Mouse (Mus musculus): ENCODE data around the gene Ccdc78.

Ccdc78 gene

DNA sequence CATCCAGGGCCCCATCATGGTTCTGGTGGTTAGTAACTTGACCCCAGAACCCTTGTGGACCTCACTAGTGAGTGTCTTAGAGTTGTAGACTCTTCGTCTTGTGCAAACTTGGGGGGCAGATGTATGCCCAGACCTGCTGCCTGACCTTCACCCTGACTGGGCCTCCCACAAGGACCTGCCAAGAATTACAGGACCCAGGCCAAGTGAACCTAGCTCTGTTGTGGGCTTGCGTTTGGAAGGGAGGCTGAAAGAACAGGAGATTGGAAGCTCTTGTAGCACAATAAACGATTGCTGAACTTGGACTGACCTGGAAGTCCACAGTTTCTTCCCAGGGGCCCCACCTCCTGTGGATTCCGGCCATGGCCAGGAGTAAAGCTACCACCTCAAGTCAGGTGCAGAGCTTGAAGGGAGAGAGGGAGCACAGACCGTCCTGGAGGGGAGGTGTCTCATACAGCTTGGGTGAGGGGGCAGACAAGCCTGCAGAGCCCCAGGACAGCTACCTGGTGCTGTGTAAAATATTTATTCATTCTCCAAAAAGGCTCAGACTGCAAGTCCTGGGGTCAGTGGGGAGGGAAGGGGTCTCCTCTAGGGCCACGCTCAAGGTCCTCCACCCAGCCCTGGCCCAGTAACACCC lies 47.7 kb downstream of the Ccdc78 start:
- no peak for DNase-seq (ENCODE audit: low spot score in 2 of 2)

DNA sequence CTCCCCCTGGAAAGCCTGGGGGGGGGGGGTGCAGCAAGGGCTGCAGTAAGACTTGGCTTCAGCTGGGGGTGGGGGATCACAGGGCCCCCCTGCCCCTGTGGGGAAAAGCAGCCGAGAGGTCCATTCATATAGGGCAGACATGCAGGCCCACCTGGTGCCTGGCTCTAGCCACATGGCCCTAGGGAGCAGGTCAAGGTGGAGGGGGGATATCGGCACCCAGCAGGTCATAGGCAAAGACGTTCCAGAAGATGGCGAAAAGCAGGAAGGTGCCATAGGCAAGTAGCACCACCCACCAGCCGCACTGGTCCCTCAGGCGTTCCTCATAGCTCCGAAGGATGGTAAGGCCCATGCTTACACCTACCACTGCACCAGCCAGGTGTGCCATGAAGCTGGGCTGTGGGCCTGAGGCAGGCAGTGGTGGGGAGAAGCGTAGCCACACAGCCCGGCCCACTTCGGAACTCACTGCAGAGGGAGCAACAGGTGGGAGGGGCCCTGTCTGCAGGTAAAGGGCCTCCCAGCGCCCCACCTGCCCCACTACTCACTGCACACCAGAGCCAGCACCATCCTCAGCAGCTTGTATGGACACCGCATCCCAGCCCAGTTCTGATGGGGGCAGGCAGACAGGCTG lies 48.3 kb downstream of the Ccdc78 start:
- DNase-seq (ENCODE audit: low spot score in 2 of 2) = no peak

DNA sequence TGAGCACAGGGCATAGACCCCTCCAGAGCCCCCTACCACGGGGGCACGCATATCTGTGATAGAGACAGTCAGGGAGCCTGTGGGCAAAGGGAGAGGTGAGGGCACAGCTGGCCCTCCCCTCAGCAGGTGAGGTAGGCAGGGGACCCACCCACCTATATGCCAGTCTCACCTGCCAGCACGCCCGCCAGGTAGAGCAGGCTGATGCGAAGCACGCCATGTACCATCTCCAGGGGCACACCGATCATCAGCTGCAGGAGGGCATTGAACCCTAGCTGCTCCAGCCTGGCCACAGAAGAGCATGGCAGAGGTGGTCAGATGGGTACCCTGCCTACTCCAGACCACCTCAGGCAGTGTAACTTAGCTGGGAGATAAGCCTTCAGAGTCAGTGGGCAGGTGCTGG lies 48.9 kb downstream of the Ccdc78 start:
- no peak for DNase-seq (ENCODE audit: low spot score in 2 of 2)

DNA sequence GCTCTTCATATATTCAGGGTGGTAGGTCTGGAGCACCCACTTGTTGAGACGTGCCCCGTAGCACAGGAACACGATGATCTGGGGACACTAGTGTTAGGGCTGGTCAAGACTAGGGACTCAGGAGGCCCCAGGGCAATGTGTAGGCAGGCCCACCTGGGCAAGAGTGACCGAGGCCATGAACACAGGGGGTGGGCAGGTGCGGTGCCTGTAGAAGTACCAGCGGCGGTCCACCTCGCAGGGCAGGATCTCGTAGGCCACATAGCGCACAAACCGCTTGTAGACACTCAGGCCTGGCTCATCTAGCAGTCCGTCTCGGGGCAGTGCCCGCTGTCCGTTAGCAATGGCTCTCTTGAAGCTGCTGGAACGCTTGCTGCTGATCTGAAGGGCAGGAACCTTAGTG lies 49.4 kb downstream of the Ccdc78 start:
- DNase-seq (ENCODE audit: low spot score in 2 of 2) = no peak

DNA sequence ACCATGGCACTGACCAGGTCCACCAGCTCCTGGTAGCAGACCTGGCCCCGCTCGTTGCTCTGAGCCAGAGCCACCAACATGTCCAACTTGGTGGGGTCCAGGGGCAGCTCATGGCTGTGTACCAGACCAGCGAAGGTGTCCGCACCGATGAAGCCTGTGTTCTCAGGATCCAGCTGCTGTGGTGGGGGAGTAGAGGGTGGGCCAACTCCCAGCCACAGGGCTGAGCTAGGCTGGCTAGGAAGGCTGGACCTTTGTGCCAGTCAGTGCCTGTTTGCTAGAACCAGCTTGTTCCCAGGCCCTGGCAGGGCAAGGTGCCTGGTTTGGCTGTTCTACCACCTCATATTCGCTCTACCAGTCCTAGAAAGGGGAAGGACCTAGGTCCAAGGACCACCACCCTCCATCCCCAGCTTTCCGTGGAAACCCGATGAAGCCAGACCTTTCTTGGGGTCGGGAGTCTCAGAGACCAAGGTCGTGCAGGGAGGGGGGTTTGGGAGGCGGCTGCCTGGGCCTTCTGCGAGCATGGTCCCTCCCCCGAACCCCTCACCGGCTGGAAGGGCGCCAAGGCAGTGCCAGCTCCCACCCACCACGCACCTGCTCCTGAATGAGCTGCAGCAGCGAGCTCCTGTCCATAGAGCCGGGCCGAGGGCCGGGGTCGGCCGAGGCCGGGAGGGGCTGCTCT lies 50.2 kb downstream of the Ccdc78 start:
- DNase-seq (ENCODE audit: low spot score in 2 of 2) = no peak

DNA sequence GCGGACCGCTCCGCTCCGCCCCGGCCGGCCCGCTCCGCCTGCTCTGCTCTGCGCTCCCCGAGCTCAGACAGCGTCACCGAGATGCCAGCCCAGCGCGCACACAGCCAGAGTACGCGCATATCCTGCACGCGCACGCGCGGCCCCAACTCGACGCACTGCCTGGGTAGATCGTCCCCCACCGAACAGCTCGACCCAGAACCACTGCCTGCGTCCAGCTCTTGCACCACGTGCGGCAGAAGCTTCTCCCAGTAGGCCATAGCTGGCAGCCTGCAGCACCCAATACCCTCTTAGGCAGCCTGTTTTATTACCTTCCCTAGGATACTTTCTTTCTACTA lies 50.7 kb downstream of the Ccdc78 start, which contains the start of gene Rhbdl1:
Gene Rhbdl1 (minus strand): TSS at position 220 of the 335 bp plus-strand sequence.
- peak in 1 of 2 experiments; percentile 84 for DNase-seq (ENCODE audit: low spot score in 2 of 2)

DNA sequence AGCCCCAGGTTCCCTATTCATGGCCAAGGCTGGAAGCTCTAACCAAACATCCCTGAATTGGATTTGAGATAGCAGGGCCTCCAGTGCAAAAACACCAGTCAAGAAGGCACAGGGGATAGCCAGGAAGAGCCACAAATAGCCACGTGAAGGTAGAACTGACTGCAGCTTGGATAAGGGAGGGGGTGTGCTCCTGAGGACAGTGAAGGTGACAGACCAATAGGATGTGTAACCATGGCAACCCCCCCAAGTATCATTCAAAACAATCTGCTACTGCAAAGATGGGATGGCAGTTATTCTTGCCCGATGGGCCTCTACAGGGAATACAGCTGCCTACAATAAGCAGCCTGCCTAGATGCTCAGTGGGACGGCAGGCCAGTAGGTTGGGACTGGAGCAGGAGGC lies 51.2 kb downstream of the Ccdc78 start:
- DNase-seq (ENCODE audit: low spot score in 2 of 2) = no peak

DNA sequence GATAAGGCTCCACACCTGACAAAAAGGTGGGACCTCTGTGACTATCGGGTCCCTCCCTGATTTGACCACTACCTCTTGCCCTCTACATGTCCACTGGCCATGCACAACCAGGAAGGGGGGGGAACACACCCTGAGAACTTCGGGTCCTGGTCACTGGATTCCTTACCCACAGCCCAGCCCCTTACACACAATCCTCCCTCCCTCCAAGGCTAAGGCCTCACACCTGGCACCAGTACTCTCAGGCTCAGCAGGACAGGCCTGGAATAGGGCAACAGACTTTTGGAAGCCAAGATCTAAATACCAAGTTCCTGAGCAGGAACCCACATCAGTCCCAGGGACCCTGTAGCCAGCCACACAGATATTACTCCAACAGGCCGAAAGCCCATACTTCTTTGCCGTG lies 52.5 kb downstream of the Ccdc78 start:
- DNase-seq (ENCODE audit: low spot score in 2 of 2) = no peak

DNA sequence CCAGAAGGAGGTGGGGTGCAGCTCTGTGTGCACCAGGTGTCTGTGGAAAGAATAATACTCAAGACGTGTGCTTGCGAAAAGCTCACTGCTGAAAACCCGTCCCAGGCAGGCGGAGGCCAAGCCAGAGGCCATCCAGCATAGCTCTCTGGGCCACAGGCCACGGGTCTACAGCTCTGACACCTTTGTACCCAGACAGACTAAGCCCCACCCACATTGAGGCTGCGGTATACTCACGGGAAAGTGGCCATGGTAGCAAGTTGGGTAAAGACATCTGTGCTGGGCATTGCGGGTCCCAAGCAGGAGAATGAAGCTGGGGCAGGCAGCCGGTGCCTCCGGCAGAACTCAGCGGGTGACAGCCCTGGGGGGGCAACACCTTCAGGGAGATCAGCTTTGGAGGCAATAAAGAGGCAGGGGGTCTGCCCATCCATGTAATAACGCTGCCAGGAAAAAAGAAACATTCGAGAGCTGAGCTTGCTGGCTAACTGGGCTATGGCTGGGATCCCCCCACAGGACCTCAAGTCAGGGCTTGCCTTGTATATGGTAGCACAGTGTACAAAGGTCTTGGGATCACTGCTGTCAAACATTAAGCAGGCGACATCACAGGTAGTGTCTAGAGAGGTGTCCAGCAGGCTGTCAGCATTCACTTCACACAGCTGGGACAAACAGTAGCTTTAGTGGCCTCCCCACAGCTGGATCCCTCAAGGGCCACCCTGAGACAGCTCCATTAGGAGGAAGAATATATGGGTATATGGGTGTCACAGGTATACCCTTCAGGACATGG lies 53.3 kb downstream of the Ccdc78 start:
- DNase-seq (ENCODE audit: low spot score in 2 of 2) = no peak

Data from left cerebral cortex, adult 9 months (tissue).